Mouse (Mus musculus): ENCODE data around the gene St14.

- TF ChIP-seq ZC3H11A (IDR thresholded peaks at IDR 0.05; ENCODE audit: borderline replicate concordance, low read depth, low read length) (no peak), MAFK (IDR thresholded peaks at IDR 0.05; ENCODE audit: insufficient read depth, low read depth, low read length) (no peak), HCFC1 (IDR thresholded peaks at IDR 0.05; ENCODE audit: borderline replicate concordance, insufficient read depth, low read length) (no peak), ZNF384 (IDR thresholded peaks at IDR 0.05; ENCODE audit: low read depth, low read length) (no peak)
These were observed 1.5 kb upstream of the St14 start for GRCm38 (mm10) chr9:31133131-31133530.
